Mouse (Mus musculus) spleen, adult 2 months (tissue): ENCODE measurements around the gene Ppp1r12a.

ENCODE experiments used
- CTCF ChIP-seq: fragments of 200-500 bp; IDR thresholded peaks from 2 replicates; pipeline ENCODE4 v1.5.1; 2011; ENCODE audit warnings: mild to moderate bottlenecking, inconsistent platforms; ENCODE audit not compliant: insufficient read depth, insufficient read length, insufficient replicate concordance; ENCODE audit errors: extremely low read depth
- POLR2A ChIP-seq: fragments of 200-500 bp; IDR thresholded peaks from 2 replicates; pipeline ENCODE4 v1.6.1; 2011; ENCODE audit warnings: low read depth, low read length, inconsistent platforms

DNA sequence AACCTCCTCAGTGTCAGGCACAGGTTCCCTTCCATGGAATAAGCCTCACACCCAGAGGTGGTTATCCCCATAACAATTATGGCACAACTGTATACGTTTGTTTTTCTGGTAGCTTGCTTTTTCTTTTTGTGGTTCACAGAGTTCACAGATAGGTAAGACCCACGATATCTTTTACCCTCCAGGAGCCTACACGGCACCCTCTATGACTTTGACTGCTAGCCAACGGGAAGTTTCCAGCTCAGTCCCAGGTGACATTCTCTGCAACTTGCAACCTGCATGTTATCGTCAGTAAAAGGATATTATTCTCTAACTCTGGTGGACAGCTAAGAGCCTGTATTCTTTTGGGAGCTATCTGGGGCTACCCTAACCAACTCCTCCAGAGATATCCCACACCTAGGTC lies 148.2 kb downstream of the Ppp1r12a start:
- no peak for TF ChIP-seq CTCF
- TF ChIP-seq POLR2A, result no peak
